ENCODE assay signal across 8 mouse cellular contexts in genomic region chr11:70021264-70022132, GRCm38 (mm10). TPM values are rescaled to one million over a fixed set of nuclear protein-coding genes. Genes with fewer than 3 reads are reported as not detected.
DNase-seq lines count a peak whose midpoint lies in the region; ATAC-seq lines count a peak whose summit lies in the region.

No protein-coding gene starts in this region.

- DNase-seq in CD4-positive helper T cell, adult 2 months (ENCODE audit: low read depth, low spot score) = peak; percentile 94
- DNase-seq in brain, embryonic 18.5 days (ENCODE audit: low read depth, low spot score) = peak; percentile 98
- peak; percentile 99 for DNase-seq in kidney, postnatal 10 days
- peak; percentile 97 for DNase-seq in natural killer cell, adult 2 months (ENCODE audit: low spot score in 2 of 2)

- peaks cover 81% of the 10 kb centered on the region for H3K4me1 ChIP-seq in heart, embryonic 13.5 days
- peaks cover 73% of the 10 kb centered on the region for H3K4me1 ChIP-seq in liver, embryonic 12.5 days
- H3K4me1 ChIP-seq in stomach, embryonic 15.5 days = peaks cover 45% of the 10 kb centered on the region

- peak overlapping the region; percentile 61 for H3K9ac ChIP-seq in heart, embryonic 13.5 days
- H3K9ac ChIP-seq in liver, embryonic 12.5 days = peak overlapping the region; percentile 19
- H3K9ac ChIP-seq in stomach, embryonic 15.5 days = no peak overlapping the region

- H3K9me3 ChIP-seq in heart, embryonic 13.5 days = no peaks in the 10 kb centered on the region
- no peaks in the 10 kb centered on the region for H3K9me3 ChIP-seq in liver, embryonic 12.5 days (replicated peaks)
- H3K9me3 ChIP-seq in stomach, embryonic 15.5 days = no peaks in the 10 kb centered on the region

- H3K4me3 ChIP-seq in heart, embryonic 13.5 days = peak overlapping the region; percentile 66
- peak overlapping the region; percentile 57 for H3K4me3 ChIP-seq in liver, embryonic 12.5 days
- H3K4me3 ChIP-seq in stomach, embryonic 15.5 days (replicated peaks) = peak overlapping the region; percentile 54

- WGBS in heart, embryonic 13.5 days = 3% methylated on average over 39 of the region's 40 CpGs
- 3% methylated on average over 40 of the region's 40 CpGs for WGBS in liver, embryonic 12.5 days (ENCODE audit: insufficient replicate concordance)
- 2% methylated on average over 40 of the region's 40 CpGs for WGBS in stomach, embryonic 15.5 days

- peak overlapping the region; percentile 87 for H3K27ac ChIP-seq in heart, embryonic 13.5 days (replicated peaks)
- peak overlapping the region; percentile 57 for H3K27ac ChIP-seq in liver, embryonic 12.5 days
- peak overlapping the region; percentile 70 for H3K27ac ChIP-seq in stomach, embryonic 15.5 days

- ATAC-seq in erythroid progenitor cell, adult 5-6 weeks (replicated peaks; ENCODE audit: low FRiP score, poor library complexity, severe bottlenecking) = peak; percentile 87
- peak; percentile 74 for ATAC-seq in heart, embryonic 13.5 days (ENCODE audit: extremely low read depth, insufficient number of reproducible peaks, low FRiP score, low TSS enrichment)
- peak; percentile 78 for ATAC-seq in liver, embryonic 12.5 days
- ATAC-seq in stomach, embryonic 15.5 days (ENCODE audit: insufficient read depth, low FRiP score, low read depth) = peak; percentile 78

- peak overlapping the region; percentile 86 for H3K4me2 ChIP-seq in heart, embryonic 13.5 days
- H3K4me2 ChIP-seq in liver, embryonic 12.5 days = peak overlapping the region; percentile 71
- H3K4me2 ChIP-seq in stomach, embryonic 15.5 days = peak overlapping the region; percentile 76

- no peaks in the 10 kb centered on the region for H3K27me3 ChIP-seq in heart, embryonic 13.5 days (replicated peaks)
- H3K27me3 ChIP-seq in liver, embryonic 12.5 days (replicated peaks) = peaks cover 46% of the 10 kb centered on the region
- no peaks in the 10 kb centered on the region for H3K27me3 ChIP-seq in stomach, embryonic 15.5 days (replicated peaks)

- H3K36me3 ChIP-seq in heart, embryonic 13.5 days = no peaks in the 10 kb centered on the region
- H3K36me3 ChIP-seq in liver, embryonic 12.5 days = no peaks in the 10 kb centered on the region
- H3K36me3 ChIP-seq in stomach, embryonic 15.5 days = no peaks in the 10 kb centered on the region

RNA-seq across cellular contexts. Expression of gene Dlg4, which starts 4.8 kb away (rescaled TPM):
- total RNA-seq in erythroid progenitor cell, adult 5-6 weeks (2015; ENCODE audit: low replicate concordance) = not detected in 2 replicates
- total RNA-seq in erythroid progenitor cell, adult 5-6 weeks (2017; ENCODE audit: low replicate concordance) = 1.1 and 2.7 TPM in 2 replicates
- 4.7 and 5.1 TPM in 2 replicates for polyA plus RNA-seq in heart, embryonic 13.5 days (2015; fragmentation: Nextera tagmentation; extraction: Ambion mirVana)
- 2.3 and 2.7 TPM in 2 replicates for polyA plus RNA-seq in liver, embryonic 12.5 days (2016; fragmentation: Nextera tagmentation; extraction: Ambion mirVana)
- 8.2 and 9.7 TPM in 2 replicates for polyA plus RNA-seq in stomach, embryonic 15.5 days (2015; fragmentation: Nextera tagmentation; extraction: Ambion mirVana)

RNA-seq across cellular contexts. Expression of gene Acadvl, which starts 6.3 kb away (rescaled TPM):
- total RNA-seq in erythroid progenitor cell, adult 5-6 weeks (2015; ENCODE audit: low replicate concordance) = 24.9 and 52.8 TPM in 2 replicates
- 20.7 and 23.4 TPM in 2 replicates for total RNA-seq in erythroid progenitor cell, adult 5-6 weeks (2017; ENCODE audit: low replicate concordance)
- 131 and 140 TPM in 2 replicates for polyA plus RNA-seq in heart, embryonic 13.5 days (2015; fragmentation: Nextera tagmentation; extraction: Ambion mirVana)
- 89.9 and 91.3 TPM in 2 replicates for polyA plus RNA-seq in liver, embryonic 12.5 days (2016; fragmentation: Nextera tagmentation; extraction: Ambion mirVana)
- 84.8 and 95.4 TPM in 2 replicates for polyA plus RNA-seq in stomach, embryonic 15.5 days (2015; fragmentation: Nextera tagmentation; extraction: Ambion mirVana)

RNA-seq across cellular contexts. Expression of gene Dvl2, which starts 21.1 kb away (rescaled TPM):
- total RNA-seq in erythroid progenitor cell, adult 5-6 weeks (2015; ENCODE audit: low replicate concordance) = 2.9 and 4.3 TPM in 2 replicates
- total RNA-seq in erythroid progenitor cell, adult 5-6 weeks (2017; ENCODE audit: low replicate concordance) = 0.30 and 2.4 TPM in 2 replicates
- polyA plus RNA-seq in heart, embryonic 13.5 days (2015; fragmentation: Nextera tagmentation; extraction: Ambion mirVana) = 20.7 and 22.0 TPM in 2 replicates
- 13.4 and 13.7 TPM in 2 replicates for polyA plus RNA-seq in liver, embryonic 12.5 days (2016; fragmentation: Nextera tagmentation; extraction: Ambion mirVana)
- 31.9 and 33.9 TPM in 2 replicates for polyA plus RNA-seq in stomach, embryonic 15.5 days (2015; fragmentation: Nextera tagmentation; extraction: Ambion mirVana)

RNA-seq across cellular contexts. Expression of gene Phf23, which starts 25.9 kb away (rescaled TPM):
- 18.7 and 21.4 TPM in 2 replicates for total RNA-seq in erythroid progenitor cell, adult 5-6 weeks (2015; ENCODE audit: low replicate concordance)
- 22.2 and 25.4 TPM in 2 replicates for total RNA-seq in erythroid progenitor cell, adult 5-6 weeks (2017; ENCODE audit: low replicate concordance)
- 43.8 and 47.9 TPM in 2 replicates for polyA plus RNA-seq in heart, embryonic 13.5 days (2015; fragmentation: Nextera tagmentation; extraction: Ambion mirVana)
- 39.5 and 40.9 TPM in 2 replicates for polyA plus RNA-seq in liver, embryonic 12.5 days (2016; fragmentation: Nextera tagmentation; extraction: Ambion mirVana)
- polyA plus RNA-seq in stomach, embryonic 15.5 days (2015; fragmentation: Nextera tagmentation; extraction: Ambion mirVana) = 59.4 and 61.8 TPM in 2 replicates

RNA-seq across cellular contexts. Expression of gene Gabarap, which starts 30.6 kb away (rescaled TPM):
- total RNA-seq in erythroid progenitor cell, adult 5-6 weeks (2015; ENCODE audit: low replicate concordance) = 393 and 394 TPM in 2 replicates
- 161 and 239 TPM in 2 replicates for total RNA-seq in erythroid progenitor cell, adult 5-6 weeks (2017; ENCODE audit: low replicate concordance)
- polyA plus RNA-seq in heart, embryonic 13.5 days (2015; fragmentation: Nextera tagmentation; extraction: Ambion mirVana) = 456 and 466 TPM in 2 replicates
- 260 and 270 TPM in 2 replicates for polyA plus RNA-seq in liver, embryonic 12.5 days (2016; fragmentation: Nextera tagmentation; extraction: Ambion mirVana)
- 459 and 473 TPM in 2 replicates for polyA plus RNA-seq in stomach, embryonic 15.5 days (2015; fragmentation: Nextera tagmentation; extraction: Ambion mirVana)

Comparison
In these comparisons a context has a peak if more than half of its experiments do, and no peak if none do; other contexts are left out.
1. Peak in every context shown above with its lines: DNase-seq, ATAC-seq, H3K4me3 ChIP-seq and H3K27ac ChIP-seq.